Mouse (Mus musculus) hindbrain, embryonic 13.5 days (tissue): ENCODE results near the gene Dzip1. TPM values are rescaled to one million over a fixed set of nuclear protein-coding genes. Genes with fewer than 3 reads are reported as not detected.

Experiments used
- ATAC-seq: fragments of 200-750 bp; cut with Nextera tagmentation; 2 replicates; pipeline ENCODE4 v1.8.0; 2017; ENCODE audit warnings: moderate TSS enrichment; ENCODE audit not compliant: low FRiP score
- H3K27ac ChIP-seq: fragments of 300-500 bp; sonication (generic); 2 replicates; pipeline ENCODE4 v1.5.1; 2015; ENCODE audit warnings: inconsistent platforms, mild to moderate bottlenecking, moderate library complexity
- H3K27me3 ChIP-seq: fragments of 300-500 bp; sonication (generic); 2 replicates; pipeline ENCODE4 v1.6.1; 2015; ENCODE audit warnings: mild to moderate bottlenecking, inconsistent platforms
- H3K36me3 ChIP-seq: fragments of 300-500 bp; sonication (generic); 2 replicates; pipeline ENCODE4 v1.6.1; 2015; ENCODE audit warnings: mild to moderate bottlenecking, inconsistent platforms
- H3K4me1 ChIP-seq: fragments of 300-500 bp; sonication (generic); replicated peaks from 2 replicates; pipeline ENCODE4 v1.6.1; 2015; ENCODE audit warnings: inconsistent platforms
- H3K4me2 ChIP-seq: fragments of 300-500 bp; sonication (generic); 2 replicates; pipeline ENCODE4 v1.6.1; 2015; ENCODE audit warnings: inconsistent platforms, mild to moderate bottlenecking, moderate library complexity
- H3K4me3 ChIP-seq: fragments of 300-500 bp; sonication (generic); 2 replicates; pipeline ENCODE4 v1.5.1; 2015; ENCODE audit warnings: mild to moderate bottlenecking, inconsistent platforms
- H3K9ac ChIP-seq: fragments of 300-500 bp; sonication (generic); 2 replicates; pipeline ENCODE4 v1.6.1; 2015; ENCODE audit warnings: mild to moderate bottlenecking, inconsistent platforms
- H3K9me3 ChIP-seq: fragments of 300-500 bp; sonication (generic); 2 replicates; pipeline ENCODE4 v1.6.1; 2016; ENCODE audit warnings: inconsistent platforms
- WGBS: fragments of 180-500 bp; shearing (Covaris S2); methylation state at CpG from one replicate; pipeline ENCODE4 v1.1.7; 2015; 5-methylcytosine and 5-hydroxymethylcytosine counted together
- polyA plus RNA-seq: library from polyadenylated mRNA; unstranded; fragments of >200 nt; fragmentation: Nextera tagmentation; extraction: Ambion mirVana; gene quantifications from 2 replicates; pipeline ENCODE4 v1.2.1, GENCODE M21; 2015

The Dzip1 gene
- polyA plus RNA-seq, 1 experiment from 2014 or later: 56.3 TPM

DNA sequence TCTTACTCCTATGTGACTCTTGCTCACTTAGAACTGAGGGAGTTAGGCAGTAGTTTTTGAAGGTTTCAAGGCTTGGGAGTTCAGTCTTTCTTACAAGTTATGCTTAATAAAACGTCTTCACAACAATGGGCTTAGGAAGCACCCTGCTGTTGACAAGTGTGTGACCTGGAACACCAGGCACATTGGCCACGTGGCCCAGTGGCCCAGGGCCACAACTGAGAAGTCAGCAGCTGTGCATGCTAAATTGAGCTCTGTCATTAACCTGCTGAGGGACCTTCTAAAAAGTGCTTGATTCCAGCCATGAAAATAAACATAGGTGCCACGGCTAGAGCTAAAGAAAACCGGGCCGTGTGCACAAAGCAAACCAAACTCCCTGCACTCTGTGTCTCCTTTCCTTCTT, 85.8 kb downstream of the Dzip1 start:
- no peak overlapping the region for H3K4me2 ChIP-seq
- H3K27me3 ChIP-seq: peaks cover 3% of the 10 kb centered on the region; the same call in 1 of the 2 replicates
- H3K4me3 ChIP-seq: no peak overlapping the region
- H3K4me1 ChIP-seq: 0 out of 2 replicates have a peak, but pooled peaks cover under 1% of the 10 kb centered on the region
- 48% methylated on average over 5 of the region's 5 CpGs for WGBS
- no peak overlapping the region for H3K9ac ChIP-seq
- no peaks in the 10 kb centered on the region for H3K9me3 ChIP-seq
- no peak for ATAC-seq
- H3K36me3 ChIP-seq: no peaks in the 10 kb centered on the region
- H3K27ac ChIP-seq: no peak overlapping the region

DNA sequence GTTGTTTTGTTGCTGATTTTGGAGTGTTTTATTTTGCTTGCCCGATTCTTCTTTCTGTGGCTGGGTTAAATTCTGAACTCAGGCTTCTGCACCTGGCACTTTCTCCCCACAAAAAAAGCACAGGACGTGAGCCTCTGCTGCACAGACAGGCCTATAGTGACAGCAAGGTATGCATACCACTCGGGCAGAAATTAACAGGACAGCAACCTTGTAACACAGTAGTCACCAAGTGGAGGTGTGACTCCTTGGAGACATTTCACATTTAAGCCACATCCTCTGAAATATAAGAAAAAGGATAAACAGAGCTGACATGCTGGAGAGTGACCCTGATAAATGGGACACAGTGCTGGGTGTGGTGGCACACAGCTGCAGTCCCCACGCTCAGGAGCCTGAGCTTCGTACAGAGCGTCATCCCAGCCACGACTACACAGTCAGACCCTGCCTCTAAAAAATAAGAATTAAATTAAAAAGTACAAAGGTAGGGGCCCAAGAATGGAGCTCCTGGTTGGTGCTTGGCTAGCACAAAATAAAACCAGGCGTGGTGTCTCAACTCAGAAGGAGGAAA, 86.6 kb downstream of the Dzip1 start:
- Histone ChIP-seq H3K9me3 (no peaks in the 10 kb centered on the region), H3K4me3 (no peak overlapping the region), H3K27ac (no peak overlapping the region), H3K27me3 (peaks cover 3% of the 10 kb centered on the region; the same call in 1 of the 2 replicates), H3K4me1 (0 out of 2 replicates have a peak, but pooled peaks cover 2% of the 10 kb centered on the region), H3K9ac (no peak overlapping the region), H3K36me3 (no peaks in the 10 kb centered on the region), H3K4me2 (no peak overlapping the region)
- WGBS: 81% methylated on average over 8 of the region's 8 CpGs
- no peak for ATAC-seq

DNA sequence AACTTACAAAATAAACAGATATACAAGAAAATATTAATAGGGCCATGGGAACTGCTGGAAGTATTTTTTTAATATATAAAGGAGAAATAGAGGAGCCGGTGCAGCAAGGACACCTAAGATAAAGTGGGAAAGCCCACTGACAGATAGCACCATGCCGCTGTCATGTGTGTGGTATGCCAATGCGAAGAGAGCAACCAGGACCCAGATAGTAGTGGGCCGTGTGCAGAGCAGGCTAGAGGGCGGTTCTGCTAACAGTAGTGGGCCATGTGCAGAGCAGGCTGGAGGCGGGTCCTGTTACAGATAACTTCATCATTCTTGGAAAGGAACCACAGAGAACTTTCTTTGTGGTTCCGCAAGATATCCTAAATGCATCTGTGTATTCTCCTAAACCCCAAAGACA, 88.5 kb downstream of the Dzip1 start:
- 0 out of 2 replicates have a peak, but pooled peaks cover 2% of the 10 kb centered on the region for H3K4me1 ChIP-seq
- H3K4me2 ChIP-seq: no peak overlapping the region
- H3K27me3 ChIP-seq: peaks cover 3% of the 10 kb centered on the region; the same call in 1 of the 2 replicates
- H3K27ac ChIP-seq: no peak overlapping the region
- WGBS: 91% methylated on average over 7 of the region's 7 CpGs
- no peak for ATAC-seq
- no peak overlapping the region for H3K9ac ChIP-seq
- H3K4me3 ChIP-seq: no peak overlapping the region
- H3K36me3 ChIP-seq: no peaks in the 10 kb centered on the region
- H3K9me3 ChIP-seq: no peaks in the 10 kb centered on the region

DNA sequence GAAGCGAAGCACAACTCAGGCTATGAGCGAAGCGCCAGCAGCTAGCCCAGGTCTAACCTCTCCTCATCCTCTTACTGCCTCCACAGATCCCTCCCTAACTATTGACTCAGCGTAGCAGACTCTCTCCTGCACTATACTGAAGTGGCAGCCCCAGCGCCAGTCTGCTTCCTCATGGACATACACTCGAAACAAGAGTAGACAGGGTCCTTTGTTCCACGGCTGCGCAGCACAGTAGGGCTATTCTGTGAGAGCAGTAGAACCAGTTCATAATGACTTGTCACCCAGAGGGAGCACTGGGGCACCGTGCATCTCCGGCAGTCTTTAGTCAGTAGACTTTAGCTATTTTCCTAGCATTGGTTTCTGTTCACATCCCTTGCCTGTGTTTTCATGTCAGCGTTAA, 89.1 kb downstream of the Dzip1 start:
- 78% methylated on average over 11 of the region's 11 CpGs for WGBS
- ATAC-seq: no peak

DNA sequence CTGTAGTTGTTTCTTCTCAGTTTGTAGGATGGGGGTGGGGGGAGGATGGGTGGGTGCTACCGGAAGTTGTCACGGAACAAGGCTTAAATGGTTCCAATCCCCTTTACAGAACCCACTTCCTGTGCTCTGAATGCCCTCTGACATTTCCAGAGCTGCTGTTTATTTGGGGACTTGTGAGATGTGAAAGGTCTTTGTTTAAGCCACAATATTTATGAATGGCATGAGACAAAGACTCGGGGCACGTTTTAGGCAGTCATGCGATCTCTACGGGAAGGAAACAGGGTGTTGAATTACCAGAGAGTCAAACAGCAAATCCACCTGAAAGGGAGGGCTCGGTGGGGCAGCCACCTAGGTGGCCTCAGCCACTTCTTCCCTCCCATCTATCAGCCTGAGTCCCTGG, 90.9 kb downstream of the Dzip1 start:
- 7% methylated on average over 7 of the region's 7 CpGs for WGBS
- no peak overlapping the region for H3K27ac ChIP-seq
- H3K9ac ChIP-seq: no peak overlapping the region

More for the DNA sequence above, 89.1 kb downstream of the Dzip1 start:
- H3K27ac ChIP-seq: no peak overlapping the region
- H3K4me1 ChIP-seq: 0 out of 2 replicates have a peak, but pooled peaks cover 2% of the 10 kb centered on the region
- H3K9me3 ChIP-seq: no peaks in the 10 kb centered on the region
- H3K4me3 ChIP-seq: no peak overlapping the region
- H3K4me2 ChIP-seq: no peak overlapping the region
- H3K9ac ChIP-seq: no peak overlapping the region
- no peaks in the 10 kb centered on the region for H3K36me3 ChIP-seq
- H3K27me3 ChIP-seq: peaks cover 3% of the 10 kb centered on the region; the same call in 1 of the 2 replicates

DNA sequence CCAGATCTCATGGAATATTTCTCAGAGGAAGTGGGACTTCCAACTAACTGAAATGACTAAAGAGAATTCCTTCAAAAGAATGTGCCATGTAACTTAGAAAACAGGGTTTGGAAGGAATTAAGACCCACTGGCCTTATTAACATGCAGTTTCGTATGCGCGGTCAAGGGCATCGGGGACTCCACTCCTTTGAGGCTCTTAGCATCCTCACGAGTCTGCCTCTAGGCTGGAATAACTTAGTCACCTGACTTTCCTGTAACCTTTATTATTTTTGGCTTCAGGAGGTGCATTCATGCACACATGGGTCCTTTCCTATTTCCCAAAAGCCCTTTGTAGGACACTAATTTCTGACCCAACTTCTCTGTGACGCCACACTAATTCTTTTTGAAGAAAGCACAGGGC, 92.0 kb downstream of the Dzip1 start:
- no peaks in the 10 kb centered on the region for H3K9me3 ChIP-seq
- 0 out of 2 replicates have a peak, but pooled peaks cover 2% of the 10 kb centered on the region for H3K4me1 ChIP-seq
- no peak overlapping the region for H3K4me2 ChIP-seq
- H3K9ac ChIP-seq: no peak overlapping the region
- no peaks in the 10 kb centered on the region for H3K36me3 ChIP-seq
- no peak for ATAC-seq
- no peak overlapping the region for H3K4me3 ChIP-seq
- H3K27me3 ChIP-seq: peaks cover 3% of the 10 kb centered on the region; the same call in 1 of the 2 replicates
- WGBS: 85% methylated on average over 6 of the region's 6 CpGs
- no peak overlapping the region for H3K27ac ChIP-seq

More for the DNA sequence above, 90.9 kb downstream of the Dzip1 start:
- no peaks in the 10 kb centered on the region for H3K9me3 ChIP-seq
- H3K4me1 ChIP-seq: 0 out of 2 replicates have a peak, but pooled peaks cover 2% of the 10 kb centered on the region
- no peak for ATAC-seq
- H3K4me3 ChIP-seq: no peak overlapping the region
- H3K4me2 ChIP-seq: no peak overlapping the region
- H3K36me3 ChIP-seq: no peaks in the 10 kb centered on the region
- peaks cover 3% of the 10 kb centered on the region; the same call in 1 of the 2 replicates for H3K27me3 ChIP-seq

GRCm38 (mm10) chr14:118831597-118831996, 93.7 kb downstream of the Dzip1 start:
- Histone ChIP-seq H3K4me1 (peaks cover 5% of the 10 kb centered on the region; the same call in 1 of the 2 replicates), H3K4me3 (no peak overlapping the region), H3K4me2 (no peak overlapping the region), H3K36me3 (no peaks in the 10 kb centered on the region), H3K27ac (no peak overlapping the region), H3K27me3 (no peaks in the 10 kb centered on the region; the same call in 1 of the 2 replicates), H3K9ac (no peak overlapping the region), H3K9me3 (no peaks in the 10 kb centered on the region)
- ATAC-seq: no peak
- 72% methylated on average over 4 of the region's 4 CpGs for WGBS

GRCm38 (mm10) chr14:118829331-118830095, 95.7 kb downstream of the Dzip1 start:
- H3K4me2 ChIP-seq: no peak overlapping the region
- H3K9me3 ChIP-seq: no peaks in the 10 kb centered on the region
- H3K36me3 ChIP-seq: no peaks in the 10 kb centered on the region
- H3K4me1 ChIP-seq: peaks cover 5% of the 10 kb centered on the region; the same call in 1 of the 2 replicates
- no peak overlapping the region for H3K27ac ChIP-seq
- no peak overlapping the region for H3K9ac ChIP-seq
- H3K4me3 ChIP-seq: no peak overlapping the region
- no peak for ATAC-seq
- 93% methylated on average over 11 of the region's 11 CpGs for WGBS
- no peaks in the 10 kb centered on the region; the same call in 1 of the 2 replicates for H3K27me3 ChIP-seq

- ATAC-seq: no peak
- no peaks in the 10 kb centered on the region; the same call in 1 of the 2 replicates for H3K27me3 ChIP-seq
- no peak overlapping the region for H3K4me3 ChIP-seq
- H3K27ac ChIP-seq: no peak overlapping the region
- peaks cover 3% of the 10 kb centered on the region; the same call in 1 of the 2 replicates for H3K4me1 ChIP-seq
- no peak overlapping the region for H3K9ac ChIP-seq
- H3K36me3 ChIP-seq: no peaks in the 10 kb centered on the region
- WGBS: 12% methylated on average over 7 of the region's 7 CpGs
- no peak overlapping the region for H3K4me2 ChIP-seq
- no peaks in the 10 kb centered on the region for H3K9me3 ChIP-seq
Observed at GRCm38 (mm10) chr14:118827283-118827904, 97.9 kb downstream of the Dzip1 start.

GRCm38 (mm10) chr14:118826346-118826745, 98.9 kb downstream of the Dzip1 start:
- no peak overlapping the region for H3K9ac ChIP-seq
- peaks cover 3% of the 10 kb centered on the region; the same call in 1 of the 2 replicates for H3K4me1 ChIP-seq
- H3K27me3 ChIP-seq: no peaks in the 10 kb centered on the region; the same call in 1 of the 2 replicates
- no peak overlapping the region for H3K27ac ChIP-seq
- no peak for ATAC-seq
- WGBS: 83% methylated on average over 8 of the region's 8 CpGs
- H3K9me3 ChIP-seq: no peaks in the 10 kb centered on the region
- H3K4me3 ChIP-seq: no peak overlapping the region
- H3K4me2 ChIP-seq: no peak overlapping the region
- H3K36me3 ChIP-seq: no peaks in the 10 kb centered on the region
